Mouse (Mus musculus): ENCODE results near the gene Gm14496.
"Not testable (repeated sequence)": the region's sequence is repeated elsewhere in the genome, so short reads cannot be mapped to it uniquely, and the experiment has no call there.

The Gm14496 gene

DNA sequence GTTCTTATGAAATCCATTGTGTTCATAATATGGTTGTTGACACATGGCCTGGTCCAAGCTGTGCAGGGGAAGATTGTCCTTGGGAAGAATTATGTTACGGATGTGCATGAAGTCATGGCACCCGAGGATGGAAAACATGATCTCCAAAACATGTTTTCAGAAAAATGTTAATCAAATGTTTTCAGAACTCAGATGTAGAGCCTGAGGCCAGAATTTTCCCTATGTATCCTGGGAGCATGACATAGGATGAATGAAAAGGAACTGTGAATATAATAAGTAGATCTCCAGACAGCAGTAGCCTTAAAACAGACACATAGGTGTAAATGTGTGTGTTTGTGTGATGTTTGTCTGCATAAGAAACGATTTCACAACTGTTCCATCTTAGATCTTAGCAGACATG is at the start of gene Gm14496:
Gene Gm14496 (plus strand): TSS at position 301 of the 400 bp plus-strand sequence.
- DNase-seq, result no peak

DNA sequence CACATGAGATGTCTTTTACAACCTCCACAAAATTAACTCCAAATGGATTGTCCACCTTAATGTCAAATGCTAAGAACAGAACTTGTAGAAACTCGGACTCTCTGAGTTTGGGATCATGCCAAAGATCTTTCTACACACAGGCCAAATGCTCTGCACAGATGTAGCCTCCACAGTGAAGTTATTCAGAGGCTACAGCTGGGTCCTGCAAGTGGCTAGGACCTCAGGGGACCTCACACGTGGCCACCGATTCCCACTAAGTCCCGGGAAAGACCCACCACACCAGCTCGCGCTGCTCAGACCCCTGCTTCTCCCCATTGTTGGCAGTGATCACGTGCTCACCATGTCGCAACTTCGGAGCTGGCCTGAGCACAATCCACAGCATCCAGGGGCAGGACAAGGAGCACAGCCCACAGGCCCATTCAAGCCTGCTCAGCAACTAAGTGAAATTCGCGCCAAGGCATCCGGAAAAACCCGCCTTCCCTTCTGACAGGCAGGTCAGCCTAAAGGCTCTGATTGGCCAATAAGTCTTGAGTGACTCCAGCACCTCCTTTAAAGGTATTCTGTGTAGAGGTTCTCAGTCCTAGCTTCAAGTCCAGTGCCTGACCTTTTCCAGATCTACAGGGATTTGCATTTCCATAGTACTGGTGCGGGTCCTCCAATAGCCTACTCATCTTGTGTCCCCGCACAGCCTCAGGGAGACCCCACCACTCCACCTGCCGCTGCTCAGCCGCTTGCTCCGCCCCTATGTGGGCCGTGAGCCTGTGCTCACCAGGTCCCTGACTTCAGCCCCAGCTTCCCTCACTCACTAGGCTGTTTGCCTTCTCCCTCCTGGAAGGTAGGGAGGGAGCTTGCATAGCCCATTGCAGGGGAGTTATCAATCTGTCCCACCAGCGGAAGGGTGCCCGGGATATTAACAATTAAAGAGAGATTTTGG is 37.9 kb upstream of the Gm14496 start:
- peak; percentile 62 for DNase-seq

DNA sequence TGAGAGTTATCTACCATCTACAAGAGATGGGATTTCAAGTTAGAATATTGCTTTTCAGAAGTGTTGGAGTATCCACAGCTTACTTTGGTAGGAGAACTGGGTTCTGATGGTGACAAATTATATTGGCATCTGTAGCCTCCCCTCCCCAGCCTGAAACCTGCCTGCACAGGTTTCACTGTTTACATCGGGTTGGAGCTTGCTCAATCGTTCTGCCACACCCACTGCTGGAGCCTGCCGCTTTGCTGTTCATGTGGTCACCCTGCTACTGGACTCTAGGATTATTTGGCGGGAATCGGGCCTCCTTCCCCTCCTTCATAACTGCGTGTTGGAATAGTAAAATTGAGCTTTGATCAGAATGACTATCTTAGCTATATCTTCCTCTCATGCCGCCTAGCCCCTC is 22.5 kb upstream of the Gm14496 start:
- no peak for DNase-seq

DNA sequence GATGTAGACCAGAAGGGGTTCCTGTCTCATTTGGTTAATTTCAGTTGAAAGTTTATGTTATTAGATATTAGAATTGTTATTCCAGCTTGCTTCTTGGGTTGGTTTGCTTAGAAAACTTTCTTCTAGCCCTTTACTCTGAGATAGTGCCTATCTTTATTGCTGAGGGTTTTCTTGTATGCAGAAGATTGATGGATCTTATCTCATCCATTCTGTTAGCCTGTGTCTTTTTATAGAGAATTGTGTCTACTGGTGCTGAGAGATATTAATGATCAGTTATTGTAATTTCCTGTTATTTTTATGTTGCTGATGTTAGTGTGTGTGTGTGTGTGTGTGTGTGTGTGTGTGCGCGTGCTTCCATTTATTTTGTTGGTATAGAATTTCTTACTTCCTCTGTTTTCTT is 21.7 kb upstream of the Gm14496 start:
- no peak for DNase-seq

DNA sequence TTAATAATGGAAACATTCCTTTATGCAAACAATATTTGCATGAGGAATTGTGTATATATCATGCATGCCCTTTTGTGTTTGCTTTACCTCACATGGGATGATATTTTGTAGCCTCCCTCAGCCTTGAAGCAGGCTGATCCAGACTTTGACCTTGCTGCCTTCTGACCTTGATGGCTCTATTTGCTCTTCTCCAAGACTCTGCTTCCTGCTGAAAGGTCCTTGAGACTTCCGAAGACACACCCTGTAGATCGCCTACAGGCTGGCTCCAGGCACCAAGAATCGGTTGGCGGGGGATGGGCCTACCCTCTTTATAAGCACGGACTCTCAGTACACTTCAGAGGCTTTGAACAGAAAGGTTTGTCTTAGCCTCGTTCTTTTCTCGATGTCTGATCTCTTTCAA is 9.0 kb upstream of the Gm14496 start:
- not testable (repeated sequence) for DNase-seq
